Mouse (Mus musculus) stomach, postnatal 0 days (tissue): ENCODE measurements around the gene 4930438A08Rik. TPM values are rescaled to one million over a fixed set of nuclear protein-coding genes. Genes with fewer than 3 reads are reported as not detected.
"Not testable (repeated sequence)": the region's sequence is repeated elsewhere in the genome, so short reads cannot be mapped to it uniquely, and the experiment has no call there.

ENCODE experiments used
- ATAC-seq: fragments of 200-750 bp; cut with Nextera tagmentation; 2 replicates; pipeline ENCODE4 v1.8.0; 2017; ENCODE audit not compliant: low FRiP score, low TSS enrichment
- DNase-seq: peaks from one replicate; pipeline ENCODE4 v3.0.0-alpha.2; 2016; ENCODE audit warnings: low spot score
- H3K27ac ChIP-seq: fragments of 300-500 bp; sonication (generic); replicated peaks from 2 replicates; pipeline ENCODE4 v1.5.1; 2014; ENCODE audit warnings: mild to moderate bottlenecking, control low read depth
- H3K27me3 ChIP-seq: fragments of 300-500 bp; sonication (generic); 2 replicates; pipeline ENCODE4 v1.6.1; 2014; ENCODE audit warnings: low read length; ENCODE audit not compliant: control insufficient read depth, insufficient read depth
- H3K36me3 ChIP-seq: fragments of 300-500 bp; sonication (generic); 2 replicates; pipeline ENCODE4 v1.6.1; 2014; ENCODE audit warnings: low read length, mixed read lengths; ENCODE audit not compliant: control insufficient read depth, insufficient read depth
- H3K4me1 ChIP-seq: fragments of 300-500 bp; sonication (generic); replicated peaks from 2 replicates; pipeline ENCODE4 v1.6.1; 2014; ENCODE audit warnings: antibody characterized with exemption; ENCODE audit not compliant: control insufficient read depth, insufficient read depth
- H3K4me2 ChIP-seq: fragments of 300-500 bp; sonication (generic); replicated peaks from 2 replicates; pipeline ENCODE4 v1.6.1; 2014; ENCODE audit warnings: low read depth, mild to moderate bottlenecking, control low read depth, moderate library complexity
- H3K4me3 ChIP-seq: fragments of 300-500 bp; sonication (generic); 2 replicates; pipeline ENCODE4 v1.5.1; 2014; ENCODE audit warnings: low read depth, low read length, control low read depth
- H3K9ac ChIP-seq: fragments of 300-500 bp; sonication (generic); 2 replicates; pipeline ENCODE4 v1.6.1; 2014; ENCODE audit warnings: mild to moderate bottlenecking, low read length, control low read depth, mixed read lengths
- H3K9me3 ChIP-seq: fragments of 300-500 bp; sonication (generic); 2 replicates; pipeline ENCODE4 v1.6.1; 2016; ENCODE audit warnings: low read length; ENCODE audit not compliant: control insufficient read depth
- CTCF ChIP-seq: IDR thresholded peaks from 2 replicates; pipeline ENCODE4 v1.5.1; 2016; ENCODE audit warnings: antibody characterized with exemption, low read depth, mild to moderate bottlenecking, moderate library complexity
- EP300 ChIP-seq: optimal IDR thresholded peaks from 2 replicates; pipeline ENCODE3; 2016; ENCODE audit warnings: antibody characterized with exemption
- WGBS: fragments of 180-500 bp; shearing (Covaris S2); extraction: QIAGEN DNeasy Blood & Tissue Kit; methylation state at CpG from one replicate; pipeline ENCODE4 v1.1.7; 2014; 5-methylcytosine and 5-hydroxymethylcytosine counted together
- polyA plus RNA-seq: library from polyadenylated mRNA; unstranded; fragments of >200 nt; fragmentation: Nextera tagmentation; extraction: Ambion mirVana; gene quantifications from 2 replicates; pipeline ENCODE4 v1.2.1, GENCODE M21; 2015

Gene 4930438A08Rik
- polyA plus RNA-seq = 0.49 and 0.50 TPM in 2 replicates

DNA sequence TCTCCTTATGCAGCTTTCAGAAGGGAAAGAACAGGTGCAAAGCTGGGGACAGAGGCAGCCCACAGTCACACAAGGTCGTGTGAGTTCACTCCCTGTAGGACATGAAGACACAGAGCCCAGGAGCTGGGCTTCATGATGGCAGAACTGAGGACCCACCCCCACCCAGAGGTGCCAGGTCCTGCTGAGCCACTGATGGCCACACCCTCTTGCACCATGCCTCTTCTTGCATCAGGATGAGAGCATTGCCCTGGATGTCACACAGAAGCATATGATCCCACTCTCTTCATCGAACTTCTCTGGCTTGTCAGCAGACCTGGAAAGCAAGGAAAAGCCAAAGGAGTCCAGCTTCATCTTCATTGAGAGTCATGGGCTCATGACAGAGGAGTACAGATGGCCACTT lies at the start of gene 4930438A08Rik:
TSS of gene 4930438A08Rik (plus strand) at position 228 of the 400 bp plus-strand sequence.
- WGBS = 45% methylated on average over 2 of the region's 2 CpGs
- TF ChIP-seq EP300 (no peak), CTCF (no peak)
- H3K4me1 ChIP-seq = no peaks in the 10 kb centered on the region
- H3K27me3 ChIP-seq = no peaks in the 10 kb centered on the region
- no peaks in the 10 kb centered on the region for H3K36me3 ChIP-seq
- H3K9ac ChIP-seq = no peak within 1 kb of the TSS
- no peak for ATAC-seq
- H3K27ac ChIP-seq = no peak within 1 kb of the TSS
- H3K4me3 ChIP-seq = no peak within 1 kb of the TSS
- DNase-seq = no peak
- no peak within 1 kb of the TSS for H3K4me2 ChIP-seq
- no peaks in the 10 kb centered on the region for H3K9me3 ChIP-seq

DNA sequence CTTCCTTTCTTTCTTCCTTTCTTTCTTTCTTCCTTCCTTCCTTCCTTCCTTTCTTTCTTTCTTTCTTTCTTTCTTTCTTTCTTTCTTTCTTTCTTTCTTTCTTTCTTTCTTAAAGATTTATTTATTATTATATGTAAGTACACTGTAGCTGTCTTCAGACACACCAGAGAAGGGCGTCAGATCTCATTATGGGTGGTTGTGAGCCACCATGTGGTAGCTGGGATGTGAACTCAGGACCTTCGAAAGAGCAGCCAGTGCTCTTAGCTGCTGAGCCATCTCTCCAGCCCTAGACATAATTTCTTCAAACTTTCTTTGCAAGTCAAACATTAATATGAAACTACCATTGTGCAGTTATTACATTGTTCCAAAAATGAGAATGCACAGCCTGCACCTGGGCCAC lies 49.7 kb upstream of the 4930438A08Rik start:
- H3K27ac ChIP-seq, H3K4me3 ChIP-seq, H3K9ac ChIP-seq, H3K9me3 ChIP-seq, H3K4me2 ChIP-seq, ATAC-seq, H3K36me3 ChIP-seq, H3K27me3 ChIP-seq, DNase-seq, H3K4me1 ChIP-seq: not testable (repeated sequence)
- WGBS = 66% methylated on average over 2 of the region's 2 CpGs

DNA sequence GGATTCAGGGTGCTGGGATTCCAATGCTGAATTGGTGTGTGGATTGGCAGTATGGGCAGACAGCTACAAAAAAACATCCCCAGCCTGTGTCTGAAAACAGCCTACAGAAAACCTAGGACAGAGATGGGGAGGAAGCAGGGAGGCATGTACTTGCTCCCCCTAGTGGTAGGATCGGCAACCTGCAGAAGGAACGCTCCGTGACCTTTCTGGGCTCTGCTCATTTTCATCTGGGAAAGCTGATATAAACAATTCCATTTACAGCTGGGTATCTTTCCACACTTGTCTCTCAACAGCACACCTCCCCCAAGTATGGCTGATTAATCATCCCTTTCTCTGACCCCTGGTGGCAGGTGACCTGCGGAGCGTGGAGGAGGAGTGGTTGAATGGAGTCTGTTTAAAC lies 48.9 kb upstream of the 4930438A08Rik start:
- WGBS = 2% methylated on average over 5 of the region's 5 CpGs
- H3K27ac ChIP-seq = no peak overlapping the region

DNA sequence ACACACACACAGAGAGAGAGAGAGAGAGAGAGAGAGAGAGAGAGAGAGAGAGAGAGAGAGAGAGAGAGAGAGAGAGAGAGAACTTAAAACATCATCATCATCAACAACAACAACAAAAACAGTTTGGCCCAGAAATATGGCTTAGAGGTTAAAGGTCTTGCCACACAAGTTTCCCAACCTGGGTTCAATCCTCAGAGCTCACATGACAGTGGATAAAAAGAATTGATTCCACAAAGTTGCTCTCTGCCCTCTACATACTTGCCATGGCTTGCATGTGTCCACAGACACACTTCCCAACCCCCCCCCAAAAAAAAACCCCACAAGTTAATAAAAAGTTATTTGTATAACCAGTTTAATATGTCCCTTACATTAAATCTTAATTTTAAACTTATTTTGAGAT lies 48.2 kb upstream of the 4930438A08Rik start:
- ATAC-seq = no peak
- Histone ChIP-seq H3K9me3 (no peaks in the 10 kb centered on the region), H3K27me3 (no peaks in the 10 kb centered on the region), H3K4me2 (no peak overlapping the region), H3K4me1 (no peaks in the 10 kb centered on the region), H3K9ac (no peak overlapping the region), H3K27ac (no peak overlapping the region), H3K4me3 (no peak overlapping the region), H3K36me3 (no peaks in the 10 kb centered on the region)
- no peak for TF ChIP-seq EP300
- no peak for TF ChIP-seq CTCF
- no peak for DNase-seq

More for the DNA sequence above, 48.9 kb upstream of the 4930438A08Rik start:
- H3K9ac ChIP-seq = no peak overlapping the region
- H3K9me3 ChIP-seq = no peaks in the 10 kb centered on the region
- no peaks in the 10 kb centered on the region for H3K4me1 ChIP-seq
- DNase-seq (peak; percentile 78), ATAC-seq (peak; percentile 73)
- no peaks in the 10 kb centered on the region for H3K27me3 ChIP-seq
- no peak overlapping the region for H3K4me3 ChIP-seq
- H3K36me3 ChIP-seq = no peaks in the 10 kb centered on the region
- TF ChIP-seq CTCF (peak; percentile 96), EP300 (no peak)
- H3K4me2 ChIP-seq = no peak overlapping the region

DNA sequence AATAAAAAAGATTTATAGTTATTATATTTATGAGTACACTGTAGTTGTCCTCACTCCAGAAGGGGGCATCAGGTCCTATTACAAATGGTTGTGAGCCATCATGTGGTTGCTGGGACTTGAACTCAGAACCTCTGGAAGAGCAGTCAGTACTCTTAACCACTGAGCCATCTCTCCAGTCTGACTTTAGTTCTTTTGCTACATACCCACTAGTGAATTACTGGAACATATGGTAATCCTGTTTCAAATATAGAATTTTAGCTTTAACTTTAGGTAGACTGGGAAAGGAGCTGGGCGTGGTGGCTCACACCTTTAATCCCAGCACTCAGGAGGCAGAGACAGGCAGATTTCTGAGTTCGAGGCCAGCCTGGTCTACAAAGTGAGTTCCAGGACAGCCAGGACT lies 46.6 kb upstream of the 4930438A08Rik start:
- H3K27ac ChIP-seq, H3K27me3 ChIP-seq, H3K36me3 ChIP-seq, H3K9me3 ChIP-seq, ATAC-seq, DNase-seq, H3K4me2 ChIP-seq, H3K4me1 ChIP-seq, H3K9ac ChIP-seq, H3K4me3 ChIP-seq: not testable (repeated sequence)
- 94% methylated on average over 2 of the region's 2 CpGs for WGBS

DNA sequence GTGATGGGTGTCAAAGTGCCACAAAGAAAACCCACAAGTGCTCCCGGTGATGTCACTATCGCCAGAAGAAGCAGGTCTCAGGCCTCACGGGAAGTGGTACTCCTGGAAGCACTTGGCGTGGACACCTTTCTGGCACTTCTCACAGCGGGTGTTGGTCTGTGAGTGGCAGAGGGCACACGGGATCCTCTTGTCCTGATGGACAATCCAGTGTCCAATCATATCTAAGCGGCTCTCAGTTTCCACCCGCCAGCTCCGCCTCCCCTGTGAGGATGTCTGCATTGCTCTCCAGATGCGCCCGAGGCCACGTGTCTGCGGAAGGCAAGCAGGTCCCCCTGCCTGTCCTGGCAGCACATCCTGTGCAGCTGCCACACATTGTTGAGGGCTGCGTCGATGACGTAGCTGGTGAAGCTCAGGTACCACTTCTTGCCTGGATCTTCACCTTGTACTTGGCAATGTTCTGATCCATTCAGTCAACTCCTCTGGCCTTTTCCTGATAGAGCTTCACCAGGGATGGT lies 44.1 kb upstream of the 4930438A08Rik start:
- Histone ChIP-seq H3K4me2 (no peak overlapping the region), H3K27me3 (no peaks in the 10 kb centered on the region), H3K9ac (no peak overlapping the region), H3K4me3 (no peak overlapping the region), H3K36me3 (no peaks in the 10 kb centered on the region), H3K9me3 (no peaks in the 10 kb centered on the region), H3K4me1 (no peaks in the 10 kb centered on the region), H3K27ac (no peak overlapping the region)
- WGBS = 68% methylated on average over 16 of the region's 16 CpGs
- ATAC-seq (no peak), DNase-seq (no peak)
- TF ChIP-seq EP300 = no peak
- no peak for TF ChIP-seq CTCF
